Mouse (Mus musculus) CH12.LX (cell line): ENCODE measurements around the gene Fam117a. TPM values are rescaled to one million over a fixed set of nuclear protein-coding genes. Genes with fewer than 3 reads are reported as not detected.

Source experiments
- DNase-seq: peaks from one replicate; pipeline ENCODE4 v3.0.0-alpha.2; 2013; ENCODE audit errors: extremely low read depth
- H3K27ac ChIP-seq: 2 replicates; pipeline ENCODE4 v1.5.1; 2012; ENCODE audit warnings: low read depth, mild to moderate bottlenecking, control low read depth, moderate library complexity; ENCODE audit not compliant: insufficient read depth
- H3K27me3 ChIP-seq: replicated peaks from 2 replicates; pipeline ENCODE3; 2012; ENCODE audit warnings: inconsistent platforms
- H3K36me3 ChIP-seq, 2 experiments: replicated peaks in 1 of 2; 2 replicates each; pipeline versions ENCODE3 to v1.6.1; 2012; ENCODE audit warnings: inconsistent platforms in 1 of 2, low read length in 1 of 2, mild to moderate bottlenecking in 1 of 2, mixed read lengths in 1 of 2, moderate library complexity in 1 of 2; ENCODE audit not compliant: control insufficient read depth in 1 of 2, insufficient read depth in 1 of 2
- H3K4me1 ChIP-seq, 2 experiments: 2 replicates each; pipeline ENCODE4 v1.6.1; 2012; ENCODE audit warnings: inconsistent platforms in 1 of 2, moderate library complexity in 1 of 2; ENCODE audit not compliant: insufficient read depth in 2 of 2, control insufficient read depth in 1 of 2
- H3K4me2 ChIP-seq: 2 replicates; pipeline ENCODE4 v1.6.1; 2012; ENCODE audit warnings: low read depth, mild to moderate bottlenecking, control low read depth; ENCODE audit not compliant: poor library complexity, insufficient read depth, severe bottlenecking
- H3K4me3 ChIP-seq, 3 experiments: fragments of 150-350 bp in 1 of 3; sonication (generic) in 1 of 3; replicated peaks in 1 of 3; 2 replicates each; pipeline versions ENCODE3 to v1.5.1; 2011 to 2012; ENCODE audit warnings: low read depth in 2 of 3, low read length in 2 of 3, mild to moderate bottlenecking in 2 of 3, moderate library complexity in 2 of 3, control low read depth in 1 of 3, improper control_type of control experiment in 1 of 3, inconsistent platforms in 1 of 3, mixed read lengths in 1 of 3; ENCODE audit not compliant: poor library complexity in 1 of 3
- H3K79me2 ChIP-seq: replicated peaks from 2 replicates; pipeline ENCODE4 v1.6.1; 2012; ENCODE audit warnings: mild to moderate bottlenecking, moderate library complexity; ENCODE audit not compliant: control insufficient read depth, poor library complexity, insufficient read depth, severe bottlenecking; ENCODE audit errors: extremely low read depth
- H3K9ac ChIP-seq: 2 replicates; pipeline ENCODE4 v1.6.1; 2012; ENCODE audit warnings: low read depth, mild to moderate bottlenecking, control low read depth, moderate library complexity; ENCODE audit not compliant: insufficient read depth
- H3K9me3 ChIP-seq: replicated peaks from 2 replicates; pipeline ENCODE3; 2012; ENCODE audit warnings: low read length, inconsistent platforms, mixed read lengths
- BHLHE40 ChIP-seq: IDR thresholded peaks from 2 replicates; pipeline ENCODE4 v1.6.1; 2011; ENCODE audit warnings: mild to moderate bottlenecking, low read depth, low read length, improper control_type of control experiment
- CHD2 ChIP-seq: IDR thresholded peaks from 2 replicates; pipeline ENCODE4 v1.6.1; 2011; ENCODE audit warnings: low read length, improper control_type of control experiment
- CTCF ChIP-seq, 2 experiments: IDR thresholded peaks in 1 of 2; conservative IDR thresholded peaks in 1 of 2; 2 replicates each; pipeline ENCODE4 v1.5.1; 2011 to 2012; ENCODE audit warnings: low read depth in 2 of 2, low read length in 2 of 2, improper control_type of control experiment in 1 of 2, inconsistent platforms in 1 of 2, mild to moderate bottlenecking in 1 of 2, moderate library complexity in 1 of 2
- ELF1 ChIP-seq: IDR thresholded peaks from 2 replicates; pipeline ENCODE4 v1.6.1; 2014; ENCODE audit warnings: low read depth, mild to moderate bottlenecking, inconsistent platforms, low read length, improper control_type of control experiment
- HCFC1 ChIP-seq: IDR thresholded peaks from 2 replicates; pipeline ENCODE4 v1.6.1; 2012; ENCODE audit warnings: low read depth, mild to moderate bottlenecking, inconsistent platforms, low read length, improper control_type of control experiment
- IRF4 ChIP-seq: IDR thresholded peaks from 2 replicates; pipeline ENCODE4 v1.6.1; 2014; ENCODE audit warnings: low read depth, mild to moderate bottlenecking, inconsistent platforms, low read length, improper control_type of control experiment
- JUN ChIP-seq: IDR thresholded peaks from 2 replicates; pipeline ENCODE4 v1.6.1; 2011; ENCODE audit warnings: low read depth, mild to moderate bottlenecking, low read length, improper control_type of control experiment, moderate library complexity; ENCODE audit not compliant: insufficient read depth
- MXI1 ChIP-seq: IDR thresholded peaks from 2 replicates; pipeline ENCODE4 v1.6.1; 2011; ENCODE audit warnings: mild to moderate bottlenecking, low read depth, low read length, improper control_type of control experiment
- MYC ChIP-seq: IDR thresholded peaks from 2 replicates; pipeline ENCODE4 v1.6.1; 2011; ENCODE audit warnings: low read depth, mild to moderate bottlenecking, improper control_type of control experiment, low read length
- NELFE ChIP-seq: IDR thresholded peaks from 2 replicates; pipeline ENCODE4 v1.6.1; 2011; ENCODE audit warnings: low read depth, low read length, improper control_type of control experiment
- NRF1 ChIP-seq: IDR thresholded peaks from 2 replicates; pipeline ENCODE4 v1.6.1; 2014; ENCODE audit warnings: low read depth, mild to moderate bottlenecking, inconsistent platforms, low read length, improper control_type of control experiment, moderate library complexity
- POLR2A ChIP-seq: IDR thresholded peaks from 2 replicates; pipeline ENCODE4 v1.6.1; 2011; ENCODE audit warnings: low read depth, mild to moderate bottlenecking, improper control_type of control experiment, low read length
- RAD21 ChIP-seq: IDR thresholded peaks from 2 replicates; pipeline ENCODE4 v1.6.1; 2011; ENCODE audit warnings: low read depth, mild to moderate bottlenecking, low read length, improper control_type of control experiment, moderate library complexity
- RCOR1 ChIP-seq: conservative IDR thresholded peaks from 2 replicates; pipeline ENCODE4 v1.6.1; 2012; ENCODE audit warnings: low read depth, mild to moderate bottlenecking, inconsistent platforms, low read length, improper control_type of control experiment
- SMC3 ChIP-seq: IDR thresholded peaks from 2 replicates; pipeline ENCODE4 v1.6.1; 2011; ENCODE audit warnings: low read depth, low read length, improper control_type of control experiment
- TBP ChIP-seq: conservative IDR thresholded peaks from 2 replicates; pipeline ENCODE4 v1.6.1; 2011; ENCODE audit warnings: low read depth, low read length, improper control_type of control experiment
- USF2 ChIP-seq: conservative IDR thresholded peaks from 2 replicates; pipeline ENCODE4 v1.6.1; 2011; ENCODE audit warnings: low read depth, low read length, improper control_type of control experiment
- ZC3H11A ChIP-seq: IDR thresholded peaks from 2 replicates; pipeline ENCODE4 v1.6.1; 2012; ENCODE audit warnings: low read depth, mild to moderate bottlenecking, inconsistent platforms, low read length, improper control_type of control experiment
- ZKSCAN1 ChIP-seq: IDR thresholded peaks from 2 replicates; pipeline ENCODE4 v1.6.1; 2012; ENCODE audit warnings: low read depth, inconsistent platforms, low read length, improper control_type of control experiment, borderline replicate concordance
- ZMIZ1 ChIP-seq: IDR thresholded peaks from 2 replicates; pipeline ENCODE4 v1.6.1; 2012; ENCODE audit warnings: low read depth, mild to moderate bottlenecking, inconsistent platforms, low read length, improper control_type of control experiment
- dilution Hi-C: fragments of 300-500 bp; cut with MboI; formaldehyde crosslinking; loops from 2 replicates; pipeline ENCODE4 v1.14.3; 2020; ENCODE audit warnings: low sequenced_read_pairs; ENCODE audit not compliant: extremely low pct_unique_long_range_greater_than_20kb, extremely low pct_ligation_motif_present
- in situ Hi-C: fragments of 300-500 bp; cut with MboI; formaldehyde crosslinking; loops from 3 replicates; pipeline ENCODE4 v1.14.3; 2019; ENCODE audit warnings: low sequenced_read_pairs, low pct_ligation_motif_present, low pct_unique_long_range_greater_than_20kb, mixed read lengths
- polyA plus RNA-seq: library from polyadenylated mRNA; unstranded; fragments of >175 nt; gene quantifications from 2 replicates; pipeline ENCODE4 v1.2.1, GENCODE M21; 2012; ENCODE audit warnings: low read depth; ENCODE audit not compliant: insufficient read length
- total RNA-seq, 2 experiments: library from RNA; depleted of rRNA; stranded (reverse); fragments of 300-350 nt in 1 of 2; fragments of >200 nt in 1 of 2; gene quantifications; 2 replicates each; pipeline ENCODE4 v1.2.3; 2012 to 2014

Fam117a gene
- total and polyA plus RNA-seq, 3 experiments = 0.54 to 2.2 (median 0.91) TPM

DNA sequence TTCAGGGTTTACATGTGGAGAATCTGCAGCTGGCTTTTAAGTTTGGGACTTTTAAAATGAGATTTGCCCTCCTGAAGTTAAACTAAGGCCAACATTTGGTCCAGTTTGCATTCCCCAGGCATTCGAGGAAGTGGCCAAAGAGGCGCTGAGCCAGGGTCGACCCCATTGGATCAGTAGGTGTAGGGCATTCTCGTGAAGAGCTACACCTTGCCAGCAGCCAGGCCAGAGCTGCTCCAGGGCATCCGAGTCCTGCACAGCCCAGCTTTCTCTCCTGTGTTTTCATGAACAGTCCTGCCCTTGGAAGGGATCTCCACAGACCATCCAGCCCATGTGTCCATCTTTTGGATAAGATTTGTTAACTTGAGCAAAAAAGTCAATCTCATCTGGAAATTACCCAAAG, 27.6 kb downstream of the Fam117a start:
- Histone ChIP-seq H3K9ac (no peak overlapping the region), H3K27me3 (peaks cover 44% of the 10 kb centered on the region), H3K9me3 (no peaks in the 10 kb centered on the region), H3K27ac (no peak overlapping the region), H3K4me2 (no peak overlapping the region), H3K36me3 (no peaks in the 10 kb centered on the region), H3K4me1 (peaks cover under 1 to 12% of the 10 kb centered on the region in 2 experiments; a peak in 2 of 4 replicates), H3K4me3 (no peak overlapping the region), H3K79me2 (no peaks in the 10 kb centered on the region)
- no peak for DNase-seq
- dilution Hi-C loops (no loop called here), in situ Hi-C loops (no loop called here)
- no peak for TF ChIP-seq CHD2
- TF ChIP-seq IRF4 = no peak
- no peak for TF ChIP-seq CTCF (conservative IDR thresholded peaks at IDR 0.05 in 1 of 2, IDR thresholded peaks at IDR 0.05 in 1 of 2; ENCODE audit: low read depth in 2 of 2, low read length in 2 of 2)
- no peak for TF ChIP-seq NELFE
- TF ChIP-seq TBP = no peak
- no peak for TF ChIP-seq ZC3H11A
- no peak for TF ChIP-seq HCFC1
- TF ChIP-seq NRF1 = no peak
- no peak for TF ChIP-seq POLR2A

DNA sequence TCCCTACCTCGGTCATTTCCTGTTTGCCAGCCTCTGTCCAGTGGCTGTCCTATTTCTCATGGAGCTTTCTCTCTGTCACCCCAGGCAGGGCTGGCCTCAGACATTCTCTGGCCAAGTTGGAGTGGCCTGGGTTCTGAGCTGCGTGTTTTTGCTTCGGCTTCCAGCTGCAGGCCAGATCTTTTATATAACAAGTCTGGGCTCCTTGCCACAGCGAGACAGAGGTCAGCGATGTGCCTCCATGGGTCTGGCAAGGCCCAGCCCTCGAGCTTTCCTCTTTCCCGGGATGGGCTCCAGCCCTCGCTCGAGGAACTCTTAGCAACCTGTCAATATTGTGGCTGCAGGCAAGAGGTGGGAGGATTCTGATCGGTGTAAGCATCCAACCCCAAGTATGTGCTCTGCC, 28.8 kb downstream of the Fam117a start:
- Histone ChIP-seq H3K4me1 (peaks cover 12 to 22% of the 10 kb centered on the region in 2 experiments), H3K27me3 (peaks cover 51% of the 10 kb centered on the region), H3K9ac (no peak overlapping the region), H3K36me3 (no peaks in the 10 kb centered on the region), H3K4me2 (no peak overlapping the region), H3K9me3 (no peaks in the 10 kb centered on the region), H3K27ac (no peak overlapping the region), H3K4me3 (no peak overlapping the region), H3K79me2 (no peaks in the 10 kb centered on the region)
- DNase-seq = no peak
- in situ Hi-C loops = no loop called here
- TF ChIP-seq RCOR1 = no peak
- TF ChIP-seq CTCF (conservative IDR thresholded peaks at IDR 0.05 in 1 of 2, IDR thresholded peaks at IDR 0.05 in 1 of 2; ENCODE audit: low read depth in 2 of 2, low read length in 2 of 2) = no peak
- no peak for TF ChIP-seq ELF1
- no peak for TF ChIP-seq ZMIZ1
- no peak for TF ChIP-seq SMC3
- no peak for TF ChIP-seq ZKSCAN1
- TF ChIP-seq MYC = no peak
- no peak for TF ChIP-seq TBP
- no peak for TF ChIP-seq JUN
- no peak for TF ChIP-seq USF2
- TF ChIP-seq RAD21 = no peak
- TF ChIP-seq MXI1 = no peak
- TF ChIP-seq NELFE = no peak
- TF ChIP-seq BHLHE40 = no peak
- dilution Hi-C loops = no loop called here
